Mouse (Mus musculus) kidney, postnatal 25 days (tissue): ENCODE measurements around the gene Map2.

Experiments used
- DNase-seq, 2 experiments: peaks; one replicate each; pipeline ENCODE4 v3.0.0; 2021; ENCODE audit warnings: mixed read lengths in 2 of 2

Map2 gene

DNA sequence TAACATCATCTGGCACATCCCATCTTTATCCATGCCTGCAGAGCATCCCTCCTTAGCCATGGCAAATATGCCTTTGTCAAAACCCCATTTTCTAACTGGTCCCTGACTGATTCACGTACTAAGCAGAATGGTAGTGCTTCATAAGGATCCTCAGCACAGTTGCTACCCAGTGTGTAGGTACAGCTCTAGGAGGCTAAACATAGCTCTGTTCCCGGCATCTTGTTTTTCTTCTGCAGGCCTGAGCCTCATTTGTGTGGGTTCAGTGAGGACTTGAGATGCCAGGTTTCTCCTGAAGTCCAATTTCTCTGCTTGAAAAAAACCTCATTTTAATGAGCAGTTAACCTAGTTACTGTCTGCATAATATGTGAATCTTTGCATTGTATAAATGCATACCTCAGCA, 30.4 kb downstream of the Map2 start:
- no peak for DNase-seq

DNA sequence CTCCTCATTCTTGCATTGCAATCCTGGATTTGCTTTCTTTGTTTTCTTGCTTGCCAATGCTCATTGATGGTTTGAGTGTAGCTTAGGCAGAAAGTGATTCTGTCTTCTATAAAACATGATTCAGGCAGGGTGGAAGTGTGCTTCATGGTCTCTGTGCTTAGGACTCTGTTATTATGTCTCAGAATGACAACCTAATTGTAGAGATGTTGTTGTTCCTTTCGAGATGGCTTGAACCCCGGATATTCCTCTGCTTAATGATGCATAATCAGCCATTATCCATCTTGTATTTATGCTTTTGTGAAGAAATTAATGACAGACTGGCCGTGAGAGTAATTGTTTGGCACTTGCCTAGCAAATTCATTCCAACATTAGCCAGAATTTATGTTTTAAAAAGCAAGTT, 31.8 kb downstream of the Map2 start:
- no peak for DNase-seq

DNA sequence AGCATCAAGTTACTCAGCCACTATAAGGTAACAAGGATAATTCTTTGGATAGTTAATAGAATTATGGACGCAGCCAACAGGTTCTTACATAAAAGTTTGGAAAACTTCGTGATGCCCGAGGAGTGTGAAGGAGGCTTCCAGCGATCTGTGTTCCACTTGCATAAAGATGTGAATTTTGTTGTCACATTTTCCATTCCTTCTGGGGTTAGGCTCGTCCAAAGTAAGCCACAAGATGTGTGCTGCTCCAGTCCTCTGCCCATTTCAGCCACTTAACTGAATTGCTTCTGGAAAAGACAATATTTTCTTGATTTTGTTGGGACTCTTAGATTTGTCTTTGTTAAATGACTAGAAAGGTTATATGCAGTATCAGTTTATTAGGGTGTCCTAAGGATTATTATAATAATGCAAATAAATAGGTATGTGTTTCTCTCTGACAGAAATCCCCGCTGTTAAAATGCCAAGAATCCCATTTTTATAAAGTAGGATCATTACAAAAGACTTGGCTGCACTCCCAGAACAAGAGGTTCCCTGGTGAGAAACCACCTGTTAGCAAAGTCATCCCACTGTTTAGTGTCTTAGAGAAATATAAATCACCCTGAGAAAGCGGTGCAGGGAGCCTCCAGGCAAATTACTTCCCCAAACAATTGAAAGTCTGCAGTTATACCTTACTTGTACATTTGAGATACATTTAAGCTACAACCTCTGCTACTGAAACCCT, 36.2 kb downstream of the Map2 start:
- DNase-seq: no peak

DNA sequence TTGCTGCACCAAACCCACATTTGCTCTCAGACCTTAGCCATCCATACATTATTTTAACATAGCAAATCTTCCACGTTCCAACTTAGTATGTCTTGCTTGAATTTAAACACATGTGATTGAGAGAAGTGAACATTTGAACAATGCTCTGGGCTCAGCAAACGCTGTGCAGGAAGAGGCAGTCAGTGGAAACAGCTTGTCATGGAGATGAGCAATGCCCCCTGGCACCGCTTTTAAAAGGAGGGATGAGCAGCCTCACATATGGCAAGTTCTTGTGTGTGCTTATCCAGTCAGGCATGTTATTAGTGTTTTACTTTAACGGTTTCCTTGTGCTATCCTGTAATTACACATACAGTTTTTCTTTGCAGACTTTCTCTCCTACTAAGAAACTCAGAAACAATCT, 46.4 kb downstream of the Map2 start:
- DNase-seq: no peak

DNA sequence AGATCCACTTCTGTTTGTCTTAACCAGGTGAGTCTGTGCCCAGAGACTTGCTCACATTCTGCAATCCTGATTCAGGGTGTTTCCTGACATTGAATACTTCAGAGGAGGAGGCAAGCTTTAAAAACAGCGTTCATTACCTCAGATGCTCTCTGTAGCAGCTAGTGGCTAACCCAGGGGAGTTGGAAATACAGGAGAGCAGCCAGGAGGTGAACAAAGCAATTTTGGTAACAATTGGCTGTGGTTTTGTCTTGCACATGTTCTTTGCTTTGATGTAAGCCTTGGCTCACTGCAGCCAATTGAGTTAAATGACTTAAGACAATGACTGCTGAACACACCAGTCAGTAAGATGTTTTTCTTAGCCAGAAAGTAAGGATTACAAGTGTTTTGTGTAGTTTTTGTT, 48.3 kb downstream of the Map2 start:
- DNase-seq: no peak

DNA sequence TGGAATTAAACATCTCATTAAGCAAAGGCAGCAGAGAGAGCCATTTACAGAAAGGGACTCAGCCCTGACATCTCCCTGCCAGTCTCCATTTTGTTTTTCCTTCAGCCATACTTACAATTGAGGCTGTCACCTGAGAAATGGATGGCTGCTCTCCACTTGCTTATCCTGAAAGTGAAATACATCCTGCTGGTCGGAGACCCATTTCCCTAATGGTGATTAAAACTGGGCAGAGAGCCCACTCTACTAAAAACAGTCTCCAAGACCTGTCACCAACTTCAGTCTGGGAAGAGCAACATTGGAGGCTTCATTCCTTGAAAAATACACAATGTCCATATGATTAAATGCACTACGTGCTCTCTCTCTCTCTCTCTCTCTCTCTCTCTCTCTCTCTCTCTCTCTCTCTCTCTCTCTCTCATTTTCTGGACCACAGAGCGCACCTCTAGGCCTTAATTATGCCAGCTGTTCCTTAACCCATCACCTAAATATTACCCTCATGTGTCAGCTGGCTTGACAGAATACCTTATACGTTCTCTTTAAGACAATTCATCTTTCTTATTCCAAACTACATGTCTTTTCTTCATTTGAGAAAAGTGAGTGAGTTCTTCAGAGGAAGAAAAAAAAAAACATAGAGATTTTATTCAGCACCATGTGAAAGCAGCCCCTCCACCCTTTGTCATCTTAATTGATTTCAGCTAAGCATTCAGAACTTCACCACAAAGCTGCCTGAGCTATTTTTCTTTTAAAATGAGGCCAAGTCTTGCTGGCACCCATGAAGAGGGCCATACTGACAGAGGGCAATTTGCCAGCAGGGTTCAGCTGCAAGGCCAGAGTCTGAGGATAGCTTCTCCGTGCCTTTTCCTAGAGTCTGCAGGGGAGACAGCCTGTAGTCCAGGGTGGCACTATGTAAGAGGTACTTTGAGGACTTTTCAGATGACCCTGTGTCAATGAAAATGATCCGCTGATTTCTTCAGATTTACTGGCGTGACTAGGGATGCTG, 51.6 kb downstream of the Map2 start:
- peak; percentile 34 to 50 for DNase-seq

DNA sequence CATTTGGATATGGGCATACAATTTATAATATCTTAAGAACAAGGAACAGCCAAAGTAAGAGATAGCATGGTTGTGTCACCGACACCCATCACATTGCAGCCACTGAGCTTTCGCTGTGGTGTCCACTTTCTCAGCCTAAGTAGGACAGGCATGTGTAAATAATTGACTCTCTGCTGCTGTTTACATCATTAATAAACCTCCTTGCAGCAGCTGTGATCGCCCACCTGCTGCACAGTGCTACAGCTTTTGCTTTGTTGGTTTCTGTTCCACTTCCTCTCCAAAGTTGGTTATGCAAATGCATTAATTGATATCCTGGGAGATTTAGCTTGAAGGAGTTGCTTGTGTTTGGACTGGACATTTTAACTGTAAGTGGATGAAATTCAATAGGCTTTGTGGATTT, 53.1 kb downstream of the Map2 start:
- DNase-seq: no peak

DNA sequence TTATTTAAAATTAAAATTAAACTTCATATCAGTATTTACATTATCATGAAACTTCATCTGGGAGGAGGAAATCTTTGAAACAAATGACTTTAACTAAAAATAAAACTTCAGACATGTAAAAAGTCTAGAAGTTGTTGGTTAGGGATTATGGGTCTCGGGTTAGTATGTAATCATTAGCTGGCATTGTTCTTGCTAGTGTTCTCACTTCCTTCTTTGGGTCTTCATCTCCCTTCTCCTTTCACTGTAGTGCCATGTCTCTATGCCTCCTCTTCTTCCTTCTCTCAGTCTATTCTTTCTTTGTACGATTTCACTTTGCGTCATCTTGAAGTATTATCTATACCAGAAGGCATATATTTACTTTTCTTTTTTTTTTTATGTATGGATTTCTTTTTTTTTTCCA, 55.3 kb downstream of the Map2 start:
- no peak for DNase-seq

DNA sequence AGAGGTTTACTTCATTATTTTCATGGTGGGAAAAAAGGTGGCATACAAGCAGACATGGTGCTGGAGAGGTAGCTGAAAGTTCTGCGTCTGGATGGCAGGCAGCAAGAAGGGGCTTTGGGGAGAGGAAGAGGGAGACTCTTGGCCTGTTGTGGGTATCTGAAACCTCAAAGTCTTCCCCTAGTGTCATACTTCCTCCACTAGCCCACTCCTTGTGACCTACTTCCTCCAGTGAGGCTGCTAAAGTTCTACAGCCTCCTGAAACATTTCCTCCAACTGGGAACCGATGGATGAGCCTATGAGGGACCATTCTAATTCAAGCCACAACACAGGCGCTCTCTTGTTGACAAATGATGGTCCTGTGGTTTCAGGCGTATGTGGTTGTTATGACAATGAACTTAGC, 56.9 kb downstream of the Map2 start:
- no peak for DNase-seq

DNA sequence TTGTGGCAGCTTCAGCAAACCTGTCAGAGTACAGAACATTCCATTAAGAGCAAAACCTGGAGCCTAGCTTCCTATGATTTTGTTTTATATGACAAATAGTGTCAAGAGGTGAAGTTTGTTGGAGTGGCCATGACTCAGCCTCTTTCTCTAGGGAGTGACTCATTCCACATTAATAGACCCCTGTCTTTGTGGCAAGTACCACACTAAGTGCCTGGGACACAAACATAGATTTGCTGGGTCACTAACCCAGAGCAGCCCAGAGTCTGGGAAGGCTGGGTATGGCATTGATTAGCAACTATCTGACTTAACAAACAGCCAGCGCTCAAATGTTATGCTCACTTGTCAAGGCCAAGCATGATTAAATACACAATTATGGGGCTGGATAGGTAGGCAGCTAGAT, 69.8 kb downstream of the Map2 start:
- no peak for DNase-seq

DNA sequence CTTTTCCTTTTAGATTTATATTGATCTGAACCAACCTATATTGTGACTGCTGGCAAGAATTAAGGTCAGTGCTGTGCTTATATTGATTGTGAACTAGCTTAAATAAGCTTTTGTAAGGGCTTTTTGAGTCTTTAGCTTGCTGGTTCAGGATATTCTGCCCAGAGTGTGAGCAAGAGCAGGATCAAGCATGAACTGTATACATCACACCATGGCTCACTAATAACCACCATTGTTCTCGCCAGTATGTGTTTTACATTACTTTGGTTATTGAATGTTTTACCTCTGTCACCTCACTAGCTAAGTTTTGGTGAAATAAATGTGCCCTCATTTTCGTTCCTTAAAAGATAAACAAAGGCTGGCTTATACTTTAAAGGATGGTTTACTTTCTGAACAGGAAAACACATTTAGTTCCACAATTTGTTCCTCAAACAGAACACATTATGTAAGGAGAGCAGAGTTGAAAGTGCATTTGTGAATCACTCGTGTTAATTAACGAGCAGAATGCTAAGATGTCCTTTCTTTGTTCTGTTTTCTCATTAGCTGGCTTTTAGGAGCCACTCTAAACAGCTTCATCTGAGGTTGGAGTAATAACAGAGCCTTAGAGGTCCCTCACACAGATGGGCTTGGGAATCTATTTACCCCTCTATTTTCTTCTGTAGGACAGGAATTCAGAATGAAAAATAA, 76.7 kb downstream of the Map2 start:
- DNase-seq: no peak

DNA sequence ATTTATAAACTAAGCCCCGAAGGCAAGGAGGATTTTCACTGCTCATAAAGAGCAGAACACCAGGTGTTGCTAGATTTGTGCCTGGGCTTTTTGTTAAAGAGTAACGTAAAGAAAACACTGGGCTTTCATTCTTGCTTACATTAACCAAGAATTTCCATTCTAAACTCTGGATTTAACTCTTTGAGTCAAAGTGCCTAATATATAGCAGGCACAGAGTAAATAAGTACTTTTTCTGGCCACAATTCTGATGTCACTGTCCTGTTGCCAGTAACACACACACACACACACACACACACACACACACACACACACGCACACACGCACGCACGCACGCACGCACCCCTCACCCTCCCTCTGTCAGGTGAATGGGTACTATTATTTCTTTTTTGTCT, 77.3 kb downstream of the Map2 start:
- DNase-seq: no peak

DNA sequence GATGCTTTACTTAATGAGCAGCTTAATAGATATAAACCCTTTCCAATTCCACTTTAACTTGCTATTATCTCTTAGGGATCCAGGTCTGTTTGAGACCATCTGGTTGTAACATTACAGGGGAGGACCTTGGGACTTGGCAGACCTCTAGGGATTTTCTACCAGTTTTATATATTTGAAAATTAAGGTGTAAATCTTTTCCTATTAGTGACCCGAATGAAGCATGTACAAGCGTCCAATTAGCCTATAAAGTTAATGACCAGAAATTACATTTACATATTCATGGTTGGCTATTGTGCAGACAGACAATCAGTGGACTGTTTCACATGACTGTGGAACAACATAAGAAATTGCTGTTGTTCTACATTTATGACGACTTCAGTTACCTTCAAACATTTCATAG, 88.1 kb downstream of the Map2 start:
- no peak for DNase-seq

DNA sequence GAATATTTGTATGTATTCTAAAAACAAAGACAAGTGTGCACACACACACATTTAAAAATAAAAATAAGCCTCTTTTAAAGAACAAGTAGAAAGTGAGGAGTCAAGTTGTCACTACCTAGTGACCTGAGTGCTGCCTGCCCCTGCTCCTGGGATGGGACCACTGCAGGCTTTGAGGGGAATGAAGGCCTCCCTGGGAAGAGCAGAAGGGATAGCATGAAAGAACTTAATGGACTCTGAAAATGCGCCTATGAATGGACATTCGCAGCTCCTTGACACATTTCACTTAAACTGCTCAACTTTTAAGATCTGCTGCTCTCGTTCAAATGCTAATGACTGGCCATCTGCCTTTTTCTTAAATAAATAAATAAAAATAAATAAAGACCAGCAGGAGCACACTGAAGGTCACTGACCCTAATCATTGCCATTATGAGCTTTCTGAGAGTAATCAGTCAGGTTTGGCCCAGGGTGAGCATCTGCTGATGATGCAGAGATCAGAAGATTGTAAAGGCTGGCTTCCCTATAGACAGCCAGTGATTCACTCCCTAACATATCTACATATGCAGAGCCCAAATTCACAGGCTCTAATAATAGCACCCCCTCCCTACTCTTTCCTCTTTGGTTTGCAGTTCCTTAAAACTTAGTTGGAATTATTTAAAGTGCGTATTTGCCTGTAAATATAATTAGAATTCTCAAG, 91.3 kb downstream of the Map2 start:
- DNase-seq: no peak

DNA sequence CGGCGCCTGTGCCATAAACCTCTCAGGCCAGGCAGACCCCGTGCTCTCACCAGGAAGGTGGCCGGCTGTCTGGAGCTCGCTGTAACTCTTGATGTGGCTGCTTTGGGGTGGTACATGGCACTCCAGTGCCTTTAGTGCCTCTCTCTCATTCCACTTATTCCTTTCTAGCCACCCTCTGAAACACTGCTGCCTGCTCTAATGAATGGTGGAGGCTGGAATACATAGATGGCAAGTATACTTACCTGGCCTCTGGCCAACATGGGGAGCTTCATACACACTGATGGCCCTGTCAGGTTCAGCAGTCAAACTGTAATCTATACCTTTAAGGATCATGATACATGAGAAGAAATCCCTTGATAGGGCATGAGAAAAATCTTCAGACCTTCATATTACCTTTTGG, 102.6 kb downstream of the Map2 start:
- DNase-seq: no peak

DNA sequence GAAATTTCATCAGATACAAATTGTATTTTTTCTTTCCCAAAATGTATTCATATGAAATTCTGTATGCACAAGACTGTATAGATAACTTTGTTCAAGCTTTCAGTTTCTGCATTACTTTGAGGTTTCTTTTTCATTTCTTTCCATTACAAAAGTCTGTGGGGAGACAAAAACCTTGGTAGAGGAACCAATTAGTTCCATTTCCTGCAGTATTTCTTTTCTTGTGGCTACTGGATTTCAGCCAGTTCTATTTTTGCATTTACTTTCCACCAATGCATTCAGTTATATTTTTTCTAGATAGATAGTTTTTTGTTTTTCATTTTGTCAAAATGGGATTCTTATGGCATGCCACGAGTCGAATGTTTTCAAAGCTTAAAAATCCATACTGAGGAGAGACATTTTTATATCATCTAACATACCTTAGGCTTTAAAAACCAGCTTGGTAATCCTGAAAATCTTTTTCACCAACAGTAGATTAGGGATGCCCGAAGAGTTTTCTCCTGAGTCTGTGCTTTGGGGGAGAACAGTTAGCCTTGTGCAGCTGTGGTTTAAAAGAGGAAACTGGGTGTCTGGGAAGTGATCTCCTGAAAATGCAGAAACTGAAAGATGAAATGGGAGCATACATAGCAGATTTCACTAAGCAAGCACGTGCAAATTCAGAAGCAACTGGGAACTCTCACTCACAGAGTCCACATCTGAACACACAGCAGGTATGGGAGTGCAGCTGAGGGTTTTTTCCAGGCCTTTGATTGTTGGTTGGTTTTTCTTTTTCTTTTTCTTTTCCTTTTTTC, 104.3 kb downstream of the Map2 start:
- DNase-seq: no peak

DNA sequence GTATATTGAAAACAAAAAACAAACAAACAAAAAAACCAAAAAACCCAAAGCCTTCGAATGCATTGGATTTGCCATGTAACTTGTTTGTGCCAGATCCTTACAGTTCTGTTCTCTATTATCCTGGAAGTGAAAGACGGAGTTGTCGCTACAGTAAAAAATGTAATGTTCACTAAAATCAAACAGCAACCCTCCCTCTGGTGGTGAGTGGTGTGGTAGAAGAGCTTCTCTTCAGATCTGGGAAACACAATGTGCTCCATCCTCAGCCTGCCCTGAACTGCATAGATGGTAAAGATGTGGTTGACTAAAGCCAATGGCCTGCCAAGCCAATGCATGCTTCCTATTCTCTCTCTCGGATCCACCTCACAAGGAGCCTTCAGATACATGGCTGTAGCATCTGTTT, 105.1 kb downstream of the Map2 start:
- no peak for DNase-seq

DNA sequence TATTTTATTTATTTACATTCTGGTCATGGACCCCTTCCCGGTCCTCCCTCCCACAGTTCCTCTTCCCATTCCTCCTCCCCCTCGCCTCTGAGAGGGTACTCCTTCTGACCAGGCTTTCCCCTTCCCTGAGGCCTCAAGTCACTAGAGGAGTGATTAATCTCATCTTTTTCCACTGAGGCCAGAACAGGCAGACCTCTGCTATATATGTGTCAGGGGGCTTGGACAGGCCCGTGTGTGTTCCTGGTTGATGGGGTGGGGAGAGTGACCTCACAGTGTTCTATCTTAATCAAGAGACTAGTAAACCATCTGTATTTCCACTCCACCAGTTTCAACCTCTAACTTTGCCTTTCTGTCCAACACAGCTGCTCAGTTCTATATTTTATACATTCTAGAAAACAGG, 107.4 kb downstream of the Map2 start:
- DNase-seq: no peak

DNA sequence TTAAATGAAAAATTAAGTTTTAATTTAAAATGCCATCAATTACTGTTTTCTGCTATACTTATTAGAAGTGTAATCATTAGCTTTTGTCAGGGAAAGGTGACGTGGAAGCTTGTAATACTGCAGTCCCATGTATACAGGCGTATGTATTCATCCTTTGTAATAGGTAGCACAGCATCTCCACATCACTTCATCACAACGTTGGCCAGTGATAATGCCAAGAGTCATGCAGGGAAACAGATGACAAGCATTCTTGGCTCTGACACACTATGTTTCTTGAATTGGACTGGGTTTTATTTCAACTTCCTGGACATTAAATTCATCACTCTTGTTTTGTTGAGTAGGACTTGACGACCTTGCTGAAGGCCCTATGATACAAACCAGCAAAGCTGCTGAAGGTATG, 113.9 kb downstream of the Map2 start:
- DNase-seq: no peak

DNA sequence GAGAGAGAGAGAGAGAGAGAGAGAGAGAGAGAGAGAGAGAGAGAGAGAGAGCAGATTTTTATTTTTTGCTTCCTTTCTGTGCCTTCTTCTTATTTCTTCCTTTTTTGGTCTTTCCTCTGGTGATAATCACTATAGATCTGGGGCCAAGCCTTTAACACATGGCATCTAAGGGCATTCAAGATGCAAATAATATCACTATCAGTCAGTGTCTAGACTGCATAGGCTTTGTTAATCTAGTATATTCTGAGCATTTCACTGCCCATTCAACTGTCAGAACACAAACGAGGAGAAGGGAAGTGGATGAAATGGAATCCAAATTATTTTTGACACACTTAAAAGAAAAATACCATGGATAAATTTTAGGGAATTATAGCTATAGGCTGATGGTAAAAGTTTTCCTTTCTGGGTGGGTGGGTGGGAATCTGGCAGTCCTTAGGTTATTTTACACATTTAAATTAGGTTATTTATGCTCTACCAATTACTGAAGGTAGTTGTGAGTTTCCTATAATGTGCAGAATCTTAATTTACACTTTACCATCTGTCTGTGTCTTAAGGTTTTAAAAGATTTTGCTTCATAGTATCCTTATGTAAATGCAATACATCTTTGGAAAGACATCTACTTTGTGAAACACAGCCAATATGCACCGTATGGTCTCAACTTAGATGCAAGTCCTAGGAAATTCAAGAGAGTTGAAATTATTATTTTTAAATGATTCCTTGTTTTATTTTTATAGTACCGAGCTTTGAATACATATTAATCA, 117.2 kb downstream of the Map2 start:
- DNase-seq: no peak

DNA sequence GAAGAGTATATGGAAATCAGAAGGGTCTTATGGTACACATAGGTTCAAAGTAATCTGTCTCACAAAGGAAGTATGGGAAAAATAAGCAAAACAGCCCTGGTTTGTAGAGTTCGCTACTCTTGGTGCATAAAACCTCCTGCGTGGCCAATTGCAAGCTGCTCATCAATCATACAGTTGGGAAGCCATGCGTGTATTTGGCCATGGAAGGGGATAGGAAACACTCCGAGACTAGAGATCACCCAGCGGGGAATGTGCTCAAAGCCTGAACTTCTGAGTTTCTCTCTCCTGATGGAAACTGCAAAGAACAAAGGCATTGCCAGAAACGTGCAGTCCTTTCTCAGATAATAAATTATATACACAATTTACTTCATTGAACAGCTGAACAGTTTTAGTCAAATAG, 124.3 kb downstream of the Map2 start:
- no peak for DNase-seq
